ENCODE assay signal across 18 mouse cellular contexts in genomic region chr7:46403616-46404485, GRCm38 (mm10). TPM values are rescaled to one million over a fixed set of nuclear protein-coding genes. Genes with fewer than 3 reads are reported as not detected.
DNase-seq lines count a peak whose midpoint lies in the region; ATAC-seq lines count a peak whose summit lies in the region.
"Had no signal": no experiment of that assay in that cellular context is flagged by ENCODE, and none has a peak within 500 bp of the region (broad histone marks: within the 10 kb centered on the region; RNA-seq: fewer than 3 reads in every experiment).

No protein-coding gene starts in this region.

- peak; percentile 12; the same call in 1 of the 2 replicates for ATAC-seq in cerebellum, adult (ENCODE audit: insufficient number of reproducible peaks, low FRiP score, low TSS enrichment)
- ATAC-seq: activated CD4-positive, CD25-positive, alpha-beta regulatory T cell, adult 4 months; hindbrain, postnatal 0 days; intestine, postnatal 0 days; Patski had no signal

- no peak for DNase-seq in cerebellum, postnatal 10 days
- DNase-seq in heart, adult 18-20 months, result peak; percentile 11 to 16
- DNase-seq in heart, adult 8-10 months (ENCODE audit: low spot score), result no peak
- DNase-seq in gastrocnemius, postnatal 10 days, result peak; percentile 45
- no peak for DNase-seq in right cerebral cortex, adult 2 months (ENCODE audit: low spot score in 2 of 2)
- DNase-seq in kidney, adult 8-10 months, result no peak
- no peak for DNase-seq in layer of hippocampus, adult 9-10 months (ENCODE audit: low spot score)
- DNase-seq: adrenal gland, postnatal 10 days; kidney, postnatal 10 days; lung, postnatal 4 days had no signal

RNA-seq across cellular contexts. Expression of gene Kcnc1, which starts 7.6 kb away (rescaled TPM):
- under 1 TPM; 0.41 to 0.45 TPM for total RNA-seq in heart, adult 18-20 months (2021)
- under 1 TPM; 0.28 to 0.69 (median 0.39) TPM for total RNA-seq in heart, adult 8-10 months (2022)
- total RNA-seq in gastrocnemius, postnatal 10 days (2021), result 10 to 100 TPM; 19.7 to 21.1 TPM

RNA-seq across cellular contexts. Expression of gene Myod1, which starts 27.6 kb away (rescaled TPM):
- total RNA-seq in heart, adult 18-20 months (2021), result not detected
- under 1 TPM in 3 of 4 experiments, not detected in 1; 0.12 to 0.16 (median 0.14) TPM for total RNA-seq in heart, adult 8-10 months (2022)
- 10 to 100 TPM; 36.8 to 45.3 TPM for total RNA-seq in gastrocnemius, postnatal 10 days (2021)
- total RNA-seq: common myeloid progenitor, adult 5-6 weeks; ES-E14; left cerebral cortex, adult 18-20 months had no signal

Comparison
In these comparisons a context has a peak if more than half of its experiments do, and no peak if none do; other contexts are left out.
1. DNase-seq: peak in heart, adult 18-20 months (2 of 2) and gastrocnemius, postnatal 10 days (single experiment); none in cerebellum, postnatal 10 days (0 of 2), heart, adult 8-10 months (single experiment), right cerebral cortex, adult 2 months (0 of 2), kidney, adult 8-10 months (0 of 2) and layer of hippocampus, adult 9-10 months (single experiment).
2. RNA of gene Kcnc1, which starts 7.6 kb away (total RNA-seq): 19.7 to 21.1 TPM in gastrocnemius, postnatal 10 days; 0.41 to 0.45 TPM in heart, adult 18-20 months and 0.28 to 0.69 TPM in heart, adult 8-10 months; every median in the first group is over 10 times any median in the second.
3. RNA of gene Myod1, which starts 27.6 kb away (total RNA-seq): 36.8 to 45.3 TPM in gastrocnemius, postnatal 10 days; 0.12 to 0.16 TPM in heart, adult 8-10 months and not detected in heart, adult 18-20 months; every median in the first group is over 10 times any median in the second.